Mouse (Mus musculus) forebrain, embryonic 13.5 days (tissue): Measurements from ENCODE around the gene Fbrsl1. TPM values are rescaled to one million over a fixed set of nuclear protein-coding genes. Genes with fewer than 3 reads are reported as not detected.

Experiments
- ATAC-seq: fragments of 200-750 bp; cut with Nextera tagmentation; 2 replicates; pipeline ENCODE4 v1.8.0; 2017
- H3K27ac ChIP-seq: fragments of 300-500 bp; sonication (generic); 2 replicates; pipeline ENCODE4 v1.5.1; 2015; ENCODE audit warnings: inconsistent platforms, mild to moderate bottlenecking, moderate library complexity
- H3K27me3 ChIP-seq: fragments of 300-500 bp; sonication (generic); 2 replicates; pipeline ENCODE4 v1.6.1; 2015; ENCODE audit warnings: mild to moderate bottlenecking, inconsistent platforms
- H3K36me3 ChIP-seq: fragments of 300-500 bp; sonication (generic); 2 replicates; pipeline ENCODE4 v1.6.1; 2015; ENCODE audit warnings: mild to moderate bottlenecking, inconsistent platforms; ENCODE audit not compliant: poor library complexity, severe bottlenecking
- H3K4me1 ChIP-seq: fragments of 300-500 bp; sonication (generic); 2 replicates; pipeline ENCODE4 v1.6.1; 2015; ENCODE audit warnings: inconsistent platforms
- H3K4me2 ChIP-seq: fragments of 300-500 bp; sonication (generic); 2 replicates; pipeline ENCODE4 v1.6.1; 2015; ENCODE audit warnings: inconsistent platforms, mild to moderate bottlenecking, moderate library complexity
- H3K4me3 ChIP-seq: fragments of 300-500 bp; sonication (generic); 2 replicates; pipeline ENCODE4 v1.5.1; 2015; ENCODE audit warnings: mild to moderate bottlenecking, inconsistent platforms
- H3K9ac ChIP-seq: fragments of 300-500 bp; sonication (generic); 2 replicates; pipeline ENCODE4 v1.6.1; 2015; ENCODE audit warnings: mild to moderate bottlenecking, inconsistent platforms
- H3K9me3 ChIP-seq: fragments of 300-500 bp; sonication (generic); replicated peaks from 2 replicates; pipeline ENCODE4 v1.6.1; 2016; ENCODE audit warnings: inconsistent platforms
- WGBS: fragments of 180-500 bp; shearing (Covaris S2); methylation state at CpG from one replicate; pipeline ENCODE4 v1.1.7; 2015; 5-methylcytosine and 5-hydroxymethylcytosine counted together
- polyA plus RNA-seq: library from polyadenylated mRNA; unstranded; fragments of >200 nt; fragmentation: Nextera tagmentation; extraction: Ambion mirVana; gene quantifications from 2 replicates; pipeline ENCODE4 v1.2.1, GENCODE M21; 2015

The Fbrsl1 gene
- polyA plus RNA-seq, 1 experiment from 2014 or later = 23.3 TPM

DNA sequence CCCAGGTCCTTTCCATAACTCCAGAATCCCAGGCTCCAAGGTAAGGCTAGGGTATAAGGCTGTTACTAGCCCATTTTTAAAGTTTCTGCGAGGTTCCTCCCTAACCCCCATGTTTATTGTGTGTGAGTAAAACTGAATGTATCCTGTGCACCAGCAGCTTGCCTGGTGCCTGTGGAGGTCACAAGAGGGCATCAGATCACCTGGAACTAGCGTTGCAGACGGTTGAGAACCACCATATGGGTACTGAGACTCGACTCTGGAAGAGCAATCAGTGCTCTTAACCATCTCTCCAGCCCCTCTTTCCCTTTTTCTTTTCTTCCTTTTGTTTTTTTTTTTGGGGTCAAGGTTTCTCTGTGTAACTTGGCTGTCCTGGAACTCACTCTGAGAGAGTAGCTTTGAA, 68.5 kb downstream of the Fbrsl1 start:
- H3K4me1 ChIP-seq = peaks cover 25% of the 10 kb centered on the region
- H3K4me2 ChIP-seq = no peak overlapping the region
- ATAC-seq = no peak
- H3K27me3 ChIP-seq = no peaks in the 10 kb centered on the region
- no peak overlapping the region for H3K27ac ChIP-seq
- H3K36me3 ChIP-seq = peaks cover 66% of the 10 kb centered on the region
- WGBS = 91% methylated on average over 4 of the region's 4 CpGs
- H3K9me3 ChIP-seq = no peaks in the 10 kb centered on the region
- no peak overlapping the region for H3K4me3 ChIP-seq
- no peak overlapping the region for H3K9ac ChIP-seq

DNA sequence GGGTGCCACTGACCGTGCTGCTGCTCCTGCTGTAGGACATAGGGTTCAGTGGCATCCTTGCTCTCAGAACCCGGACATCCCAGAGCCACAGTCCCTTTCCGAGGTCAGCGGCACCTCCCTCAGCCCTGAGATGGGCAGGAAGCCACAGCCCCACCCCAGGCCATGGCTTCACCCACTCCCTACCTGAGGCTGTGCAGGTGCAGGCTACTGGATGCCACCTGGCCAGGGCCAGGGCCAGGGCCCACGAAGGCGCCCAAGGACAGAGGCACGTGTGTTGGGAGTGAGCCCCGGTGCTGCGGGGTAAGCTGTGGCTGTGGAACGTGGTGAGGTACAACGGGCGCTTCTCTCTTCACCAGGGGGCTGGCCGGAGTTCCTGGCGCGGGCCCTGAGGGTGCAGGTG, 69.2 kb downstream of the Fbrsl1 start:
- WGBS = 94% methylated on average over 15 of the region's 15 CpGs
- peaks cover 18% of the 10 kb centered on the region for H3K4me1 ChIP-seq
- H3K4me2 ChIP-seq = no peak overlapping the region
- H3K27me3 ChIP-seq = no peaks in the 10 kb centered on the region
- no peak overlapping the region for H3K9ac ChIP-seq
- H3K27ac ChIP-seq = no peak overlapping the region; the same call in 1 of the 2 replicates
- H3K4me3 ChIP-seq = no peak overlapping the region
- H3K36me3 ChIP-seq = peaks cover 73% of the 10 kb centered on the region
- no peak for ATAC-seq
- H3K9me3 ChIP-seq = no peaks in the 10 kb centered on the region

GRCm38 (mm10) chr5:110378181-110378583, 70.1 kb downstream of the Fbrsl1 start:
- H3K4me2 ChIP-seq = no peak overlapping the region
- H3K27me3 ChIP-seq = no peaks in the 10 kb centered on the region
- H3K36me3 ChIP-seq = peaks cover 82% of the 10 kb centered on the region
- no peak overlapping the region for H3K4me3 ChIP-seq
- H3K9ac ChIP-seq = no peak overlapping the region
- no peaks in the 10 kb centered on the region for H3K9me3 ChIP-seq
- peaks cover 10% of the 10 kb centered on the region for H3K4me1 ChIP-seq
- H3K27ac ChIP-seq = no peak overlapping the region; the same call in 1 of the 2 replicates
- WGBS = 34% methylated on average over 20 of the region's 20 CpGs
- peak; percentile 42; the same call in 1 of the 2 replicates for ATAC-seq

DNA sequence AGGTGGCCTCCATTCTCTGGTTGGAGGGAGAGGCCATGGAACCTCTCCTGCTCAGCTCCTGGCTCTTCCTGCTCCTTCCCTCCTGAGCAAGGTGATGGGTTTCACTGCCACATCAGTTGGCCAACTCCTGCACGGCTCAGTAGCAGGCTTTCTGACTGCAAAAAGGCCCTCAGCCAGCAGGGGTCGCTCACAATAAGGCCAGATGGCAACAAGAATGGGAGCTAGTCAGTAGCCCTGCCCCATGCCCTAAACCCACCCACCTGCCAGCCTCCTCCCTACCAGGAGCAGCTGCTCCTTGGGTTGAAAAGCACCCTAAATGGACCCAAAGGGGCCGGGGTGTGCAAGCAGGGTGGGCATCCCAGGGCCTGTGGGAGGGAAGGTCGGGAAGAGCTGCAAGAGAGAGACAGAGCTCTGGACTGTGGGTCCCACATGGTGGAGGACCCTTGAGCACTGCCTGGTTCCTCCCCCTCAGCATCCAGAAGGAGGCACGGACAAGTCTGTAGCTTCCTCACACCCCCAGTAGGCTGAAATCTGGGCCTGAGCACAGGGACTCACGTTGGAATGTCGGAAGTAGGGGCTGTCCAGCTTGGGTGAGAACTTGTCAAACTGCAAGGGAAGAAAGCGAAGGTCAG, 71.4 kb downstream of the Fbrsl1 start:
- Histone ChIP-seq H3K4me3 (no peak overlapping the region), H3K27me3 (no peaks in the 10 kb centered on the region), H3K36me3 (peaks cover 93% of the 10 kb centered on the region), H3K9me3 (no peaks in the 10 kb centered on the region), H3K4me1 (peaks cover 10% of the 10 kb centered on the region), H3K4me2 (no peak overlapping the region), H3K27ac (peak overlapping the region; percentile 20), H3K9ac (no peak overlapping the region)
- WGBS = 45% methylated on average over 8 of the region's 8 CpGs
- peak; percentile 71 for ATAC-seq

DNA sequence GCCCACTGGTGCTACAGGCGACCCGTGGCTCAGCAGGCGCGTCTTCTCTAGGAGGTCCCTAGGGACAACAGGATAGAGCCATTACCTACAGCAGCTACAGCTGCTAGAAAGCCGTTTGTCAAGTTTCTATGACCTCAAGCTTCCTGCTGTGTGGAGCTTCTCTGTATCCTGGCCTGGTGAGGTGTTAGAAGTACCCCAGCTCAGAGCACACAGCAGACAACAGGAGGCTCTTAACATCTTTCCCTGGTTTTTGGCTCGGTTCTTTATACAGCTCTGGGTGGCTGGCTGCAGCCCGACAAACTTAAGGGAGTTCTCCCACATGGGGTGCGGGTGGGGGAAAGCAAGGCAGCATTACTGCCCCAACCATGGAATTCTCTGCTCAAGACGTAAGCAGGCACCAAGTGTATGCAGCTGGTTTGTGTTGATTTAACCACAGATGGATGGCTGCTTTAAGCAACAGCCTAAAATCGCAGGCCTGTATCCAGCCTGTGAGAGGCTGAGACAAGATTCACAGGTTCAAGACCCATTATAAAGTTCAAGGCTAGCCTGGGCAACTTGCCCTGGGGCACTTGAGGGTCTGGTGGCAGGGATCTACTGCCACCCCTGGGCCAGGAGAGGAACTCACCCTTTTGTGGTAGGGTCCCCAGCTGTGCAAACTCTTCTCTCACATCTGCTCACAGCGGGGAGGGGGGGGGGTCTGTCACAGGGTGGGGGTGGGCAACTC, 84.3 kb downstream of the Fbrsl1 start:
- Histone ChIP-seq H3K4me2 (peak overlapping the region; percentile 77), H3K27ac (no peak overlapping the region), H3K4me1 (peaks cover 14% of the 10 kb centered on the region), H3K27me3 (peaks cover 4% of the 10 kb centered on the region; the same call in 1 of the 2 replicates), H3K4me3 (peak overlapping the region; percentile 45; the same call in 1 of the 2 replicates), H3K9ac (peak overlapping the region; percentile 68), H3K36me3 (peaks cover 61% of the 10 kb centered on the region), H3K9me3 (no peaks in the 10 kb centered on the region)
- WGBS = 47% methylated on average over 11 of the region's 11 CpGs
- no peak for ATAC-seq

- peaks cover 14% of the 10 kb centered on the region for H3K4me1 ChIP-seq
- peak overlapping the region; percentile 68 for H3K9ac ChIP-seq
- H3K36me3 ChIP-seq = peaks cover 54% of the 10 kb centered on the region
- peak; percentile 86 for ATAC-seq
- no peak overlapping the region; the same call in 1 of the 2 replicates for H3K27ac ChIP-seq
- H3K27me3 ChIP-seq = peaks cover 4% of the 10 kb centered on the region; the same call in 1 of the 2 replicates
- peak overlapping the region; percentile 77 for H3K4me2 ChIP-seq
- H3K4me3 ChIP-seq = peak overlapping the region; percentile 45
- no peaks in the 10 kb centered on the region for H3K9me3 ChIP-seq
- 7% methylated on average over 50 of the region's 72 CpGs for WGBS
These were observed 85.0 kb downstream of the Fbrsl1 start for GRCm38 (mm10) chr5:110363179-110363821.

DNA sequence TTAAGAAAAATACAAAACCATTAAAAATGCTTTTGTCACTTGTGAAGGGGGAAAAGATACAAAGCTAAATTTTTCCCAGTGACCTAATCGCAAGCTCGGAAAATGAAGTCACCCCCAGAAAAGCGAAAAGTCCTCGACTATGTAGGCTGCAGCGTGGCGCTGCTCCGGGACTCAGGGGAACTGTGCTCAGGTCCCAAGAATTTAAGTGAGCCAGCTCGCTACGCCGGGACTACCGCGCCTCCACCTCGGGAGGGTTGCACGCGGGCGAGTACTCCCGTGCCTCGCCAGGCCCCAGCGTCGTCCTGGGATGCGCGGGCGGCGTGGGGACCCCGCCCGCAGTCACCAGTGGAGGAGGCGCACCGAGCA, 85.5 kb downstream of the Fbrsl1 start:
- Histone ChIP-seq H3K27me3 (peaks cover 4% of the 10 kb centered on the region; the same call in 1 of the 2 replicates), H3K9ac (peak overlapping the region; percentile 68), H3K4me1 (peaks cover 16% of the 10 kb centered on the region), H3K4me3 (peak overlapping the region; percentile 45), H3K4me2 (peak overlapping the region; percentile 77), H3K27ac (no peak overlapping the region; the same call in 1 of the 2 replicates), H3K9me3 (no peaks in the 10 kb centered on the region), H3K36me3 (peaks cover 49% of the 10 kb centered on the region)
- 4% methylated on average over 18 of the region's 28 CpGs for WGBS
- ATAC-seq = peak; percentile 41

DNA sequence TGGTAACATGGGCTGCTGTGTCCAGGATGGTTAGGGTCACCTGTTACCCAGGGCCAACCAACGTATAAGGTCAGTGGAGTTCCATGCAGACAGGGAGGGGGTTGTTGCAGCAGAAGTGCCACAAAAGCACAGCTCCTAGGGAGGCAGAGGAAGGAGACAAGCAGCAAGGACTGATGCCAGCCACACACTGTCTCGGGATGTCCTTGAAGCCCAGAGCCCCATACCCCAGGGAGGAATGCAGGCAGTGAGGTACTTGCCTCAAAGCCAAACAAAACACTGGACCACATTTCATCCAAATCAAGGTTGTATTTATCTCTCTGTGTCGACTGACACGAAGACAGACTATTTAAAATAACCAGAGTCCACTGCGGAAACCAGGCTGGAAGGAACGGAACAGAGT, 86.8 kb downstream of the Fbrsl1 start:
- Histone ChIP-seq H3K4me2 (no peak overlapping the region), H3K36me3 (peaks cover 36% of the 10 kb centered on the region), H3K9me3 (no peaks in the 10 kb centered on the region), H3K27ac (no peak overlapping the region), H3K27me3 (peaks cover 4% of the 10 kb centered on the region; the same call in 1 of the 2 replicates), H3K4me1 (peaks cover 18% of the 10 kb centered on the region), H3K4me3 (no peak overlapping the region), H3K9ac (no peak overlapping the region)
- no peak for ATAC-seq
- 89% methylated on average over 6 of the region's 6 CpGs for WGBS

- peaks cover 12% of the 10 kb centered on the region; the same call in 1 of the 2 replicates for H3K36me3 ChIP-seq
- no peak overlapping the region for H3K4me3 ChIP-seq
- no peak overlapping the region for H3K4me2 ChIP-seq
- peaks cover 7% of the 10 kb centered on the region; the same call in 1 of the 2 replicates for H3K27me3 ChIP-seq
- no peak overlapping the region for H3K9ac ChIP-seq
- no peaks in the 10 kb centered on the region for H3K9me3 ChIP-seq
- H3K4me1 ChIP-seq = 0 out of 2 replicates have a peak, but pooled peaks cover 9% of the 10 kb centered on the region
- H3K27ac ChIP-seq = no peak overlapping the region
- 36% methylated on average over 8 of the region's 9 CpGs for WGBS
- peak; percentile 68 for ATAC-seq
These were observed 90.6 kb downstream of the Fbrsl1 start for GRCm38 (mm10) chr5:110357531-110358179.

GRCm38 (mm10) chr5:110354716-110355115, 93.6 kb downstream of the Fbrsl1 start:
- 12% methylated on average over 7 of the region's 7 CpGs for WGBS
- 0 out of 2 replicates have a peak, but pooled peaks cover 9% of the 10 kb centered on the region for H3K4me1 ChIP-seq
- H3K4me2 ChIP-seq = no peak overlapping the region
- no peak overlapping the region for H3K27ac ChIP-seq
- no peaks in the 10 kb centered on the region for H3K9me3 ChIP-seq
- no peak for ATAC-seq
- H3K4me3 ChIP-seq = no peak overlapping the region
- peaks cover 7% of the 10 kb centered on the region; the same call in 1 of the 2 replicates for H3K27me3 ChIP-seq
- H3K36me3 ChIP-seq = no peaks in the 10 kb centered on the region
- no peak overlapping the region for H3K9ac ChIP-seq

GRCm38 (mm10) chr5:110347006-110347405, 101.3 kb downstream of the Fbrsl1 start:
- Histone ChIP-seq H3K9ac (no peak overlapping the region), H3K27ac (no peak overlapping the region), H3K4me3 (no peak overlapping the region), H3K4me1 (peaks cover 12% of the 10 kb centered on the region), H3K9me3 (no peaks in the 10 kb centered on the region), H3K27me3 (peaks cover 31% of the 10 kb centered on the region), H3K4me2 (no peak overlapping the region), H3K36me3 (no peaks in the 10 kb centered on the region)
- ATAC-seq = no peak
- 94% methylated on average over 8 of the region's 8 CpGs for WGBS
